Mouse (Mus musculus): ENCODE results near the gene Hdac5.

DNA sequence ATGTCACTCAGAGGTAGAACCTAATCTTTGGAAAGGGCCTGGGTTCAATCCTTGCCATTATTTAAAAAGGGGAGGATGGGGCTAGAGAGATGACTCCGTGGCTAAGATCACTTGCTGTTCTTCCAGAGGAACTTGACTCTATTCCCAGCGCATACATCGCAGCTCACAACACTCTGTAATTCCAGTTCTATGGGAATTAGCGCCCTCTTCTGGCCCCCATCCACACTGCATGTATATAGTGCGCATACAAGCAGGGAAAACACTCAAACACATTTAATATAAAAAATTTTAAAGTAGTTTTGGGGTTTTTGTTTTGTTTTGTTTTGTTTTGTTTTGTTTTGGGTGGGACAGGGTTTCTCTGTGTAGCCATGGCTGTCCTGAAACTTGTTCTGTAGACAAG is 11.9 kb upstream of the Hdac5 start:
- TF ChIP-seq EP300 (IDR thresholded peaks at IDR 0.05; ENCODE audit: low read depth) = no peak
- peak; percentile 61 for TF ChIP-seq CTCF (IDR thresholded peaks at IDR 0.05; ENCODE audit: low read depth)
